Mouse (Mus musculus) right cerebral cortex, postnatal 25 days (tissue): ENCODE measurements around the gene Poc1b.

Source experiments
- DNase-seq: peaks from one replicate; pipeline ENCODE4 v3.0.0; 2022

The Poc1b gene

GRCm38 (mm10) chr10:99163002-99163401 lies 56.2 kb downstream of the Poc1b start:
- DNase-seq, result no peak

GRCm38 (mm10) chr10:99164871-99165477 lies 58.1 kb downstream of the Poc1b start:
- no peak for DNase-seq

- no peak for DNase-seq
These were observed 59.0 kb downstream of the Poc1b start for GRCm38 (mm10) chr10:99165751-99166282.

GRCm38 (mm10) chr10:99166392-99166791 lies 59.6 kb downstream of the Poc1b start:
- no peak for DNase-seq

GRCm38 (mm10) chr10:99168404-99168803 lies 61.6 kb downstream of the Poc1b start:
- DNase-seq, result no peak

- DNase-seq, result no peak
These were observed 62.3 kb downstream of the Poc1b start for GRCm38 (mm10) chr10:99168840-99169764.

GRCm38 (mm10) chr10:99169765-99170129 lies 62.9 kb downstream of the Poc1b start:
- DNase-seq, result peak; percentile 45

- no peak for DNase-seq
These were observed 65.2 kb downstream of the Poc1b start for GRCm38 (mm10) chr10:99171961-99172497.

- DNase-seq, result no peak
These were observed 66.2 kb downstream of the Poc1b start for GRCm38 (mm10) chr10:99172906-99173507.

GRCm38 (mm10) chr10:99176911-99177310 lies 70.1 kb downstream of the Poc1b start:
- no peak for DNase-seq

GRCm38 (mm10) chr10:99178118-99178517 lies 71.3 kb downstream of the Poc1b start:
- no peak for DNase-seq

GRCm38 (mm10) chr10:99179122-99179521 lies 72.3 kb downstream of the Poc1b start:
- DNase-seq, result no peak

- no peak for DNase-seq
These were observed 72.7 kb downstream of the Poc1b start for GRCm38 (mm10) chr10:99179566-99179965.

- no peak for DNase-seq
These were observed 74.7 kb downstream of the Poc1b start for GRCm38 (mm10) chr10:99181497-99181896.

GRCm38 (mm10) chr10:99182107-99182506 lies 75.3 kb downstream of the Poc1b start:
- DNase-seq, result no peak

- DNase-seq, result no peak
These were observed 81.3 kb downstream of the Poc1b start for GRCm38 (mm10) chr10:99188175-99188574.

GRCm38 (mm10) chr10:99188656-99189603 lies 82.1 kb downstream of the Poc1b start:
- no peak for DNase-seq

- no peak for DNase-seq
These were observed 84.0 kb downstream of the Poc1b start for GRCm38 (mm10) chr10:99190798-99191197.

GRCm38 (mm10) chr10:99194451-99195055 lies 87.7 kb downstream of the Poc1b start:
- no peak for DNase-seq

GRCm38 (mm10) chr10:99196556-99196955 lies 89.7 kb downstream of the Poc1b start:
- DNase-seq, result no peak

- DNase-seq, result no peak
These were observed 90.3 kb downstream of the Poc1b start for GRCm38 (mm10) chr10:99197125-99197524.
